In the genomic region with DNA sequence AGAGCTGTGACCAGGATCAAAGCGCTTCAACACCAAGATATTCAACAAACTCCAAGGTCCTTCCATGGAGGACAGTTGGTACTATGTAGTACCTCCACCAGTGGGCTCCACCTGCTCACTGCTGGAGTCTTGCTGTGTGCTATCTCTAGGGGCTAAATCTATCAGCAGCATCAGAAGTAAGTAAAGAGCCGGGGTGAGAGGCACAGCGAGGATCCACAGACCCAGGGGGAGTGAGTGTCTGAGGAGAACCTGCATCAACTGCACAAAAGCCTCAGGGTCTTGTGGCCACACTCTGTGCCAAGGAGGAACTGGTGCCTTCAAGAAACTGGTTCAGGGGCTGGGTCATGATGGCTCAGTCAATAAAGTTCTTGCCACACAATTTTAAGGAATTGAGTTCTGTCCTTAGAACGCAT, we compare ENCODE assay signal across 11 mouse cellular contexts. TPM values are rescaled to one million over a fixed set of nuclear protein-coding genes. Genes with fewer than 3 reads are reported as not detected.
DNase-seq lines count a peak whose midpoint lies in the region; ATAC-seq and TF ChIP-seq lines count a peak whose summit lies in the region.
"Had no signal": no experiment of that assay in that cellular context is flagged by ENCODE, and none has a peak within 500 bp of the region (broad histone marks: within the 10 kb centered on the region; RNA-seq: fewer than 3 reads in every experiment).

No protein-coding gene starts in this region.

- H3K27ac ChIP-seq in heart, embryonic 10.5 days, result peak overlapping the region; percentile 37; the same call in 1 of the 2 replicates
- H3K27ac ChIP-seq in thymus, adult 2 months (ENCODE audit: control insufficient read depth, insufficient read depth, low read length), result no peak overlapping the region
- H3K27ac ChIP-seq in kidney, postnatal 0 days, result peak overlapping the region; percentile 88
- H3K27ac ChIP-seq: embryonic facial prominence, embryonic 15.5 days had no signal

- no peak for TF ChIP-seq CTCF in thymus, adult 2 months (IDR thresholded peaks at IDR 0.05; ENCODE audit: borderline replicate concordance, control insufficient read depth, extremely low read depth, insufficient read depth, low read length, poor library complexity)
- peak; percentile 74 for TF ChIP-seq CTCF in kidney, postnatal 0 days (IDR thresholded peaks at IDR 0.05; ENCODE audit: low read depth)

- H3K4me1 ChIP-seq in heart, embryonic 10.5 days, result peaks cover 41% of the 10 kb centered on the region
- H3K4me1 ChIP-seq in thymus, adult 2 months (replicated peaks; ENCODE audit: control insufficient read depth, insufficient read depth, low read length), result no peaks in the 10 kb centered on the region
- H3K4me1 ChIP-seq in kidney, postnatal 0 days (replicated peaks; ENCODE audit: insufficient read depth, low read length), result peaks cover 33% of the 10 kb centered on the region

- ATAC-seq in kidney, postnatal 0 days (replicated peaks; ENCODE audit: low FRiP score, low read depth), result 0 out of 2 replicates have a peak, but pooled peaks have one; percentile 16

- TF ChIP-seq POLR2A in thymus, adult 2 months (IDR thresholded peaks at IDR 0.05; ENCODE audit: control insufficient read depth, extremely low read depth, insufficient read depth, low read length, poor library complexity), result no peak

- no peak overlapping the region for H3K9ac ChIP-seq in kidney, postnatal 0 days (ENCODE audit: low read depth, low read length)
- H3K9ac ChIP-seq: embryonic facial prominence, embryonic 15.5 days; lung, embryonic 15.5 days had no signal

- no peaks in the 10 kb centered on the region for H3K9me3 ChIP-seq in heart, embryonic 10.5 days
- no peaks in the 10 kb centered on the region for H3K9me3 ChIP-seq in kidney, postnatal 0 days (replicated peaks; ENCODE audit: low read length)
- H3K9me3 ChIP-seq: lung, embryonic 15.5 days had no signal

- 63% methylated on average over 4 of the region's 4 CpGs for WGBS in heart, embryonic 10.5 days
- 80% methylated on average over 4 of the region's 4 CpGs for WGBS in thymus, adult 2 months
- 66% methylated on average over 4 of the region's 4 CpGs for WGBS in kidney, postnatal 0 days

- H3K4me3 ChIP-seq in heart, embryonic 10.5 days, result no peak overlapping the region
- no peak overlapping the region for H3K4me3 ChIP-seq in thymus, adult 2 months (ENCODE audit: control insufficient read depth, insufficient read depth, low read length)
- no peak overlapping the region for H3K4me3 ChIP-seq in kidney, postnatal 0 days (replicated peaks; ENCODE audit: low read depth, low read length)
- H3K4me3 ChIP-seq: embryonic facial prominence, embryonic 15.5 days; lung, embryonic 15.5 days had no signal

- H3K36me3 ChIP-seq in heart, embryonic 10.5 days, result no peaks in the 10 kb centered on the region
- no peaks in the 10 kb centered on the region for H3K36me3 ChIP-seq in thymus, adult 2 months (ENCODE audit: control insufficient read depth, insufficient read depth, low read length)
- no peaks in the 10 kb centered on the region for H3K36me3 ChIP-seq in kidney, postnatal 0 days (ENCODE audit: insufficient read depth, low read length)
- H3K36me3 ChIP-seq: embryonic facial prominence, embryonic 15.5 days; lung, embryonic 15.5 days had no signal

- H3K4me2 ChIP-seq in kidney, postnatal 0 days (ENCODE audit: low read length), result no peak overlapping the region
- H3K4me2 ChIP-seq: embryonic facial prominence, embryonic 15.5 days; lung, embryonic 15.5 days had no signal

- H3K27me3 ChIP-seq in heart, embryonic 10.5 days (ENCODE audit: insufficient read depth, poor library complexity, severe bottlenecking), result no peaks in the 10 kb centered on the region
- H3K27me3 ChIP-seq in thymus, adult 2 months (ENCODE audit: control insufficient read depth, insufficient read depth, low read length), result no peaks in the 10 kb centered on the region
- no peaks in the 10 kb centered on the region for H3K27me3 ChIP-seq in kidney, postnatal 0 days (ENCODE audit: insufficient read depth, low read length)
- H3K27me3 ChIP-seq: embryonic facial prominence, embryonic 15.5 days; lung, embryonic 15.5 days had no signal

- DNase-seq in heart, embryonic 10.5 days (ENCODE audit: low spot score), result no peak
- no peak for DNase-seq in heart, adult 18-20 months
- peak; percentile 32 for DNase-seq in thymus, postnatal 0 days (ENCODE audit: low spot score)
- no peak for DNase-seq in thymus, adult 2 months
- DNase-seq in kidney, postnatal 0 days (ENCODE audit: low spot score), result peak; percentile 82
- DNase-seq in yolk sac, embryonic 10.5 days (ENCODE audit: low spot score), result peak; percentile 18
- no peak for DNase-seq in embryo, embryonic 10.5 days (ENCODE audit: low spot score)
- DNase-seq in c-Kit-positive CD71-positive TER-119-positive erythroid progenitor cells, embryonic 14.5 days (ENCODE audit: low spot score), result no peak

RNA-seq across cellular contexts. Expression of a gene that starts 56.6 kb away (rescaled TPM):
- 0.10 and 0.15 TPM in 2 replicates for polyA plus RNA-seq in heart, embryonic 10.5 days (2016; fragmentation: Nextera tagmentation; extraction: Ambion mirVana)
- total RNA-seq in heart, adult 18-20 months (2021), result not detected
- not detected in 2 replicates for polyA plus RNA-seq in thymus, postnatal 0 days (2015; fragmentation: Nextera tagmentation; extraction: Ambion mirVana)
- 0.03 TPM in 1 of 2 replicates, not detected in the other for polyA plus RNA-seq in thymus, adult 2 months (2012; rRNA removed)
- 0.04 TPM in 2 replicates for polyA plus RNA-seq in kidney, postnatal 0 days (2015; fragmentation: Nextera tagmentation; extraction: Ambion mirVana)
- total RNA-seq: hematopoietic stem cell, adult 5-6 weeks had no signal

Comparison
In these comparisons a context has a peak if more than half of its experiments do, and no peak if none do; other contexts are left out.
1. DNase-seq: peak in thymus, postnatal 0 days (single experiment), kidney, postnatal 0 days (single experiment) and yolk sac, embryonic 10.5 days (single experiment); none in heart, embryonic 10.5 days (single experiment), heart, adult 18-20 months (0 of 2), thymus, adult 2 months (single experiment), embryo, embryonic 10.5 days (single experiment) and c-Kit-positive CD71-positive TER-119-positive erythroid progenitor cells, embryonic 14.5 days (single experiment).